Mouse (Mus musculus) ES-E14 (cell line): ENCODE data around the gene Hoxa3. TPM values are rescaled to one million over a fixed set of nuclear protein-coding genes. Genes with fewer than 3 reads are reported as not detected.

Experiments used
- DNase-seq: peaks from one replicate; pipeline ENCODE4 v3.0.0-alpha.2; 2013; ENCODE audit warnings: low read depth, low spot score
- H3K27ac ChIP-seq: 2 replicates; pipeline ENCODE4 v1.5.1; 2012; ENCODE audit warnings: low read depth, mild to moderate bottlenecking, low read length, moderate library complexity, mixed read lengths; ENCODE audit not compliant: poor library complexity, insufficient read depth, severe bottlenecking
- H3K36me3 ChIP-seq: 2 replicates; pipeline ENCODE4 v1.6.1; 2012; ENCODE audit warnings: mild to moderate bottlenecking, low read length, moderate library complexity, mixed read lengths; ENCODE audit not compliant: control insufficient read depth, poor library complexity, insufficient read depth, severe bottlenecking
- H3K4me1 ChIP-seq, 2 experiments: fragments of 150-350 bp in 1 of 2; sonication (generic) in 1 of 2; 2 replicates each; pipeline ENCODE4 v1.6.1; 2012; ENCODE audit warnings: low read length in 2 of 2, mild to moderate bottlenecking in 1 of 2, mixed read lengths in 1 of 2; ENCODE audit not compliant: control insufficient read depth in 2 of 2, insufficient read depth in 2 of 2, poor library complexity in 1 of 2
- H3K4me3 ChIP-seq, 2 experiments: fragments of 150-350 bp in 1 of 2; sonication (generic) in 1 of 2; 2 replicates each; pipeline ENCODE4 v1.5.1; 2012; ENCODE audit warnings: low read length in 2 of 2, low read depth in 1 of 2, mild to moderate bottlenecking in 1 of 2, mixed read lengths in 1 of 2; ENCODE audit not compliant: insufficient read depth in 1 of 2, poor library complexity in 1 of 2, severe bottlenecking in 1 of 2
- H3K9ac ChIP-seq: 2 replicates; pipeline ENCODE4 v1.6.1; 2012; ENCODE audit warnings: low read depth, mild to moderate bottlenecking, low read length, mixed read lengths; ENCODE audit not compliant: poor library complexity, insufficient read depth, severe bottlenecking
- H3K9me3 ChIP-seq: fragments of 150-350 bp; sonication (generic); 2 replicates; pipeline ENCODE4 v1.6.1; 2012; ENCODE audit warnings: low read depth, mild to moderate bottlenecking, low read length; ENCODE audit not compliant: control insufficient read depth, insufficient read depth
- CHD2 ChIP-seq: IDR thresholded peaks from 2 replicates; pipeline ENCODE4 v1.6.1; 2014; ENCODE audit warnings: mild to moderate bottlenecking, low read depth, low read length, inconsistent platforms
- HCFC1 ChIP-seq: IDR thresholded peaks from 2 replicates; pipeline ENCODE4 v1.6.1; 2012; ENCODE audit warnings: low read length, inconsistent platforms, borderline replicate concordance; ENCODE audit not compliant: insufficient read depth
- MAFK ChIP-seq: IDR thresholded peaks from 2 replicates; pipeline ENCODE4 v1.6.1; 2014; ENCODE audit warnings: mild to moderate bottlenecking, low read depth, low read length, inconsistent platforms; ENCODE audit not compliant: insufficient read depth
- ZC3H11A ChIP-seq: IDR thresholded peaks from 2 replicates; pipeline ENCODE4 v1.6.1; 2012; ENCODE audit warnings: low read depth, mild to moderate bottlenecking, inconsistent platforms, low read length, borderline replicate concordance
- ZNF384 ChIP-seq: IDR thresholded peaks from 2 replicates; pipeline ENCODE4 v1.6.1; 2012; ENCODE audit warnings: low read depth, low read length, inconsistent platforms
- in situ Hi-C, 2 experiments: fragments of 600-800 bp; cut with MboI; formaldehyde crosslinking; loops; one replicate each; pipeline ENCODE4 v1.15.1; 2025; ENCODE audit warnings: low sequenced_read_pairs in 2 of 2, inconsistent platforms in 1 of 2; ENCODE audit not compliant: unreplicated experiment in 2 of 2
- total RNA-seq: library from RNA; depleted of rRNA; stranded (reverse); fragments of 300-350 nt; gene quantifications from 2 replicates; pipeline ENCODE4 v1.2.3, GENCODE M21; 2012; rRNA removed

The Hoxa3 gene
- 0.27 TPM in 1 of 2 replicates, not detected in the other for total RNA-seq

DNA sequence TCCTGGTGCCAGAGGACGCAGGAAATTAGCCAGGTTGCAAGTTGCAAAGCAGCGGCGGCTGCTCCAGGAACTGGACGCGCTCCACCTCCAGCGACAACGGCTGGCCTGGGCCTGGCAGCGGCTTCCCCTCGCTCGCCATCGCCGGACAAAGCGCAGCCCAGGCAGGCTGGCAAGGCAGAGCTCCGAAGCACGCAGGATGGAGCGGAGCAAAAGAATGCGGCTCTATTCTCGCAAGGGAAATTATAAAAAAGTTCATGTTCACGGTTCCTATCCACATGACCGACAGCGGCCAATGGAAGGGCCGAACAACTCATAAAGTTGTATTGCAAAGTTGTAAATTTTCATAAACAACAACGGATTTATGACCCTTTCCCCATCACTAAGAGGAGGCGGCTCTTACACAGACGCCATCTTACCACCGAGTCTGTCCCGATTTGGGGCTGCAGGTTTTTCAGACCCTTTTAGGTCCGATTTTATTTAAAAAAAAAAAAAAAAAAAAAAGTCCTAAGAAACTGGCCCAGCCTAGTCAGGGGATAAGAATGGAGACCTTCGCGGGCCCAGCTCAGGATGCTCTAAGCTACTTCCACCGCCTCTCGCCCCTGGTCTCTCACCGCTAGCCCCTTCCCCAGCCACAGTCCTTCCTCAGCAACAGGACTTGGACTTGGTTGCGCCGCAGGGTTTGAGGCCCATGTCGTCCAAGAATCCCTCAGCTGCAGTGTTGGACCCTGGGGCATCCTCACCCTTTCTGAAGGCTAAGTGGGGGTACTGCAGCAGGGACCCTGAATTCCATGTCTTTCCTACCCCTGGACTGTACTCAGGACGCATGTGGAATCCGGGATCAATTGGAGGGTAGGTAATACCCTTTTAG lies at the start of gene Hoxa3, which contains the start of gene Gm28308:
TSS of gene Hoxa3 (minus strand) at position 218 of the 868 bp plus-strand sequence.
TSS of gene Gm28308 (minus strand) at position 221 of the 868 bp plus-strand sequence.
- peak; percentile 80 for TF ChIP-seq ZNF384
- TF ChIP-seq ZC3H11A: no peak
- no peak within 1 kb of the TSS for H3K4me3 ChIP-seq
- H3K27ac ChIP-seq: no peak within 1 kb of the TSS
- no peaks in the 10 kb centered on the region for H3K9me3 ChIP-seq
- H3K9ac ChIP-seq: no peak within 1 kb of the TSS
- H3K4me1 ChIP-seq: peaks cover 0 to 4% of the 10 kb centered on the region in 2 experiments; a peak in 1 of 4 replicates
- in situ Hi-C loops: loop anchor here in 1 of 2 experiments (25.0 kb wide), 1 partner anchor 601 kb away; no protein-coding TSS in a partner anchor
- H3K36me3 ChIP-seq: no peaks in the 10 kb centered on the region
- no peak for DNase-seq

DNA sequence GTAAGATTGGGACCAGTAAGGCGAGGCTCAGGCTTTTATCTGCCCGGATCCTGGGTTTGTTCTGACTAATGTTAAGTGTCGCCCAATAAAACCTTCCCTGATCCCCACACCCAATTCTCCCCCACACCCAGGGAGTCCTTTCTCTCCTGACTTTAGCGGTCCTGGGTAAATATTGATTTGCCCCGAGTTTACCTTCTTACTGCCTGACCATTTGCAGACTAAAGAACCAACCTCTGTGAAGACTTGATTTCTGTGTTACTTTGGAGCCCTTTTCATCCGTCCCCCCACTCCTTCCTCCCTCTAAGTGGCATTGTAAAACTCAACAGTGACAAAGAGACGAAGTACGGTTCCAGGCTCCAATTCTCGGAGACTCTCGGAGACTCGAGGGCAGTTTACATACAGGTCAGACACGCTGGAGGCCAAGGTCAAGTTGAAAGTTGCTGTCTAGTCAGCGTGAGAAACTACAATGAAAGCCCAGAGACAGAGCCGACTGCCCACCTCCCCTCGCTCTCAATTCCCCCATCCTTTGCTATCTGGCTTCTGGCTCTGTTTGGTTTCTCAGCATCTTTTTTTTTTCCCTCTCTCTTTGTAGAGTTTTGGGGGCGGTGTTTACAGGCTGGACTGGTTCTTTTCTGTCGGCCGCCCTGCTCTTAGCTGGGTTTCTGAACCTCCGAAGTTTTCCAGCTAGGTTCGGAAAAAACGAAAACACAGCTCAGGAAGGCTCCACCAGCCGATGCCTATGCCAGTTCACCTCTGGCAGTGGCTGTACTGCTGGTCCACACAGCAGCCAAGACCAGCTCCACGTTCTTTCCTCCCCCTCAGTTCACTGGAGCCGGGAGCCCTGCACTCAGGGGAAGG lies 49.6 kb upstream of the Hoxa3 start:
- no peak for DNase-seq
- H3K27ac ChIP-seq: no peak overlapping the region

GRCm38 (mm10) chr6:52261751-52262462 lies 48.8 kb upstream of the Hoxa3 start:
- Histone ChIP-seq H3K9ac (no peak overlapping the region), H3K9me3 (no peaks in the 10 kb centered on the region), H3K4me1 (0 out of 4 replicates have a peak, but pooled peaks cover 0 to 2% of the 10 kb centered on the region in 2 experiments), H3K27ac (no peak overlapping the region), H3K4me3 (no peak overlapping the region), H3K36me3 (no peaks in the 10 kb centered on the region)
- no peak for TF ChIP-seq HCFC1
- no peak for TF ChIP-seq MAFK
- no peak for TF ChIP-seq ZNF384
- TF ChIP-seq CHD2: no peak
- no peak for TF ChIP-seq ZC3H11A
- in situ Hi-C loops: loop anchor here in 1 of 2 experiments (25.0 kb wide), 1 partner anchor 1025 kb away; the partner anchor contains the start of gene Creb5
- DNase-seq: no peak

More for the DNA sequence above, 49.6 kb upstream of the Hoxa3 start:
- TF ChIP-seq HCFC1 (no peak), ZNF384 (no peak), CHD2 (no peak), MAFK (no peak), ZC3H11A (no peak)
- Histone ChIP-seq H3K9me3 (no peaks in the 10 kb centered on the region), H3K4me3 (no peak overlapping the region), H3K36me3 (no peaks in the 10 kb centered on the region), H3K9ac (no peak overlapping the region), H3K4me1 (0 out of 4 replicates have a peak, but pooled peaks cover 0 to 2% of the 10 kb centered on the region in 2 experiments)
- in situ Hi-C loops: loop anchor here in 1 of 2 experiments (25.0 kb wide), 1 partner anchor 1025 kb away; the partner anchor contains the start of gene Creb5
